Mouse (Mus musculus): ENCODE measurements around the gene Gjd3. TPM values are rescaled to one million over a fixed set of nuclear protein-coding genes. Genes with fewer than 3 reads are reported as not detected.

The Gjd3 gene
- polyA plus RNA-seq, 1 experiment, result not detected

DNA sequence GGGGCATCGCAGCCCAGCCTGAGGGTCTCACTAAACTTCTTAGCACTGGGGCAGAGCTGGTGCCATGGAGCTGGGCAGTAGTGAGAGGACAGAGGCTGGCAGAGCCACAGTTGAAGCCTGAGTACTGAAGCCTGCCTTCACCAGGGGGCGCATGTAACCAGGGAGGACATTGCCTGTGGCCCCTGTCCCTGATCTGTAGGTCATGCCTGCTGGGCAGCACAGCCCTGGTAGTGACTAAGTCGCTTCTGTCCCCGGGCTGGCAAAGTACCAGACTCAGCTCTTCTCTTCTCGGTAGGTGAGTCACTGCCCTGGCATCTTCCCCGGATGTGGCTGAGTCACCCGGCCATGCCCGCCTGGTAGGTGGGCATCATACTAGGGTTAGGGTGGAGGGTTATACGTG lies 49.7 kb downstream of the Gjd3 start:
- Histone ChIP-seq H3K9ac (ENCODE audit: low read depth, poor library complexity, severe bottlenecking) (peak overlapping the region; percentile 13; the same call in 1 of the 2 replicates), H3K27ac (ENCODE audit: insufficient read depth, low read length) (no peak overlapping the region), H3K36me3 (ENCODE audit: control insufficient read depth, insufficient read depth, low read length, poor library complexity, severe bottlenecking) (no peaks in the 10 kb centered on the region), H3K9me3 (replicated peaks; ENCODE audit: control insufficient read depth, insufficient read depth, low read length, poor library complexity, severe bottlenecking) (no peaks in the 10 kb centered on the region), H3K4me1 (ENCODE audit: control insufficient read depth, insufficient read depth, low read length) (peaks cover 9% of the 10 kb centered on the region), H3K4me3 (ENCODE audit: low read depth, low read length) (no peak overlapping the region), H3K27me3 (ENCODE audit: control insufficient read depth, insufficient read depth, low read length, poor library complexity, severe bottlenecking) (no peaks in the 10 kb centered on the region)
- TF ChIP-seq CTCF (IDR thresholded peaks at IDR 0.05; ENCODE audit: low read depth, low read length), result peak; percentile 49
- no peak for TF ChIP-seq POLR2A (IDR thresholded peaks at IDR 0.05; ENCODE audit: insufficient read depth, low read length)

- Histone ChIP-seq H3K27me3 (ENCODE audit: control insufficient read depth, insufficient read depth, low read length, poor library complexity, severe bottlenecking) (no peaks in the 10 kb centered on the region), H3K4me3 (ENCODE audit: low read depth, low read length) (no peak overlapping the region), H3K9ac (ENCODE audit: low read depth, poor library complexity, severe bottlenecking) (peak overlapping the region; percentile 13; the same call in 1 of the 2 replicates), H3K4me1 (ENCODE audit: control insufficient read depth, insufficient read depth, low read length) (peaks cover 9% of the 10 kb centered on the region), H3K27ac (ENCODE audit: insufficient read depth, low read length) (no peak overlapping the region), H3K36me3 (ENCODE audit: control insufficient read depth, insufficient read depth, low read length, poor library complexity, severe bottlenecking) (no peaks in the 10 kb centered on the region), H3K9me3 (replicated peaks; ENCODE audit: control insufficient read depth, insufficient read depth, low read length, poor library complexity, severe bottlenecking) (no peaks in the 10 kb centered on the region)
- TF ChIP-seq EP300 (IDR thresholded peaks at IDR 0.05; ENCODE audit: insufficient read depth, low read depth, low read length) (peak; percentile 50; the same call in 1 of the 2 replicates), POLR2A (IDR thresholded peaks at IDR 0.05; ENCODE audit: insufficient read depth, low read length) (no peak), CTCF (IDR thresholded peaks at IDR 0.05; ENCODE audit: low read depth, low read length) (no peak)
Observed at GRCm38 (mm10) chr11:98932293-98933091, 50.3 kb downstream of the Gjd3 start.

Other genes with a start within 250 kb of the Gjd3 start
- gene Thra, start 242.4 kb downstream of the Gjd3 start, polyA plus RNA-seq (2011; ENCODE audit: insufficient read depth, insufficient read length, low read depth, missing spikeins), result 20.7 and 24.6 TPM in 2 replicates
- gene Nr1d1, start 207.7 kb downstream of the Gjd3 start, polyA plus RNA-seq (2011; ENCODE audit: insufficient read depth, insufficient read length, low read depth, missing spikeins), result 7.4 and 7.5 TPM in 2 replicates
- 68.7 and 69.1 TPM in 2 replicates for gene Msl1, start 187.5 kb downstream of the Gjd3 start, polyA plus RNA-seq (2011; ENCODE audit: insufficient read depth, insufficient read length, low read depth, missing spikeins)
- 55.0 and 57.7 TPM in 2 replicates for gene Casc3, start 178.1 kb downstream of the Gjd3 start, polyA plus RNA-seq (2011; ENCODE audit: insufficient read depth, insufficient read length, low read depth, missing spikeins)
- 3.5 and 4.0 TPM in 2 replicates for gene Rapgefl1, start 146.2 kb downstream of the Gjd3 start, polyA plus RNA-seq (2011; ENCODE audit: insufficient read depth, insufficient read length, low read depth, missing spikeins)
- 36.5 and 40.3 TPM in 2 replicates for gene Wipf2, start 119.4 kb downstream of the Gjd3 start, polyA plus RNA-seq (2011; ENCODE audit: insufficient read depth, insufficient read length, low read depth, missing spikeins)
- 54.3 and 55.8 TPM in 2 replicates for gene Cdc6, start 75.2 kb downstream of the Gjd3 start, polyA plus RNA-seq (2011; ENCODE audit: insufficient read depth, insufficient read length, low read depth, missing spikeins)
- gene Rara, start 55.2 kb downstream of the Gjd3 start, polyA plus RNA-seq (2011; ENCODE audit: insufficient read depth, insufficient read length, low read depth, missing spikeins), result 23.7 and 26.3 TPM in 2 replicates
- gene Top2a, start 41.2 kb upstream of the Gjd3 start, polyA plus RNA-seq (2011; ENCODE audit: insufficient read depth, insufficient read length, low read depth, missing spikeins), result 631 and 674 TPM in 2 replicates
- gene Igfbp4, start 58.2 kb upstream of the Gjd3 start, polyA plus RNA-seq (2011; ENCODE audit: insufficient read depth, insufficient read length, low read depth, missing spikeins), result 47.6 and 51.4 TPM in 2 replicates
- 12.8 and 13.9 TPM in 2 replicates for gene Tns4, start 106.3 kb upstream of the Gjd3 start, polyA plus RNA-seq (2011; ENCODE audit: insufficient read depth, insufficient read length, low read depth, missing spikeins)
- not detected in 2 replicates for gene Ccr7, start 172.1 kb upstream of the Gjd3 start, polyA plus RNA-seq (2011; ENCODE audit: insufficient read depth, insufficient read length, low read depth, missing spikeins)
- 159 and 181 TPM in 2 replicates for gene Smarce1, start 248.0 kb upstream of the Gjd3 start, polyA plus RNA-seq (2011; ENCODE audit: insufficient read depth, insufficient read length, low read depth, missing spikeins)